Mouse (Mus musculus): ENCODE data around the gene Hnrnpa1.
"Not testable (repeated sequence)": the region's sequence is repeated elsewhere in the genome, so short reads cannot be mapped to it uniquely, and the experiment has no call there.

Hnrnpa1 gene

GRCm38 (mm10) chr15:103241071-103242018, 1.1 kb downstream of the Hnrnpa1 start:
- DNase-seq (ENCODE audit: low read depth, low spot score): not testable (repeated sequence)

- no peak for DNase-seq (ENCODE audit: low read depth, low spot score)
Observed at GRCm38 (mm10) chr15:103242885-103243284, 2.7 kb downstream of the Hnrnpa1 start.

GRCm38 (mm10) chr15:103245616-103246015, 5.4 kb downstream of the Hnrnpa1 start:
- no peak for DNase-seq (ENCODE audit: low read depth, low spot score)

GRCm38 (mm10) chr15:103247078-103247781, 7.0 kb downstream of the Hnrnpa1 start:
- DNase-seq (ENCODE audit: low read depth, low spot score): no peak

- DNase-seq (ENCODE audit: low read depth, low spot score): no peak
Observed at GRCm38 (mm10) chr15:103247782-103248400, 7.7 kb downstream of the Hnrnpa1 start.

GRCm38 (mm10) chr15:103248401-103249313, 8.4 kb downstream of the Hnrnpa1 start:
- no peak for DNase-seq (ENCODE audit: low read depth, low spot score)

- DNase-seq (ENCODE audit: low read depth, low spot score): not testable (repeated sequence)
Observed at GRCm38 (mm10) chr15:103249511-103249910, 9.3 kb downstream of the Hnrnpa1 start.

GRCm38 (mm10) chr15:103250195-103250740, 10.0 kb downstream of the Hnrnpa1 start:
- peak; percentile 33 for DNase-seq (ENCODE audit: low read depth, low spot score)

- DNase-seq (ENCODE audit: low read depth, low spot score): no peak
Observed at GRCm38 (mm10) chr15:103251595-103251994, 11.4 kb downstream of the Hnrnpa1 start.

GRCm38 (mm10) chr15:103252660-103253059, 12.4 kb downstream of the Hnrnpa1 start:
- no peak for DNase-seq (ENCODE audit: low read depth, low spot score)

GRCm38 (mm10) chr15:103253352-103253751, 13.1 kb downstream of the Hnrnpa1 start:
- DNase-seq (ENCODE audit: low read depth, low spot score): no peak

- no peak for DNase-seq (ENCODE audit: low read depth, low spot score)
Observed at GRCm38 (mm10) chr15:103255169-103255568, 14.9 kb downstream of the Hnrnpa1 start.

GRCm38 (mm10) chr15:103256210-103256986, 16.2 kb downstream of the Hnrnpa1 start:
- no peak for DNase-seq (ENCODE audit: low read depth, low spot score)

GRCm38 (mm10) chr15:103257790-103258728, 17.8 kb downstream of the Hnrnpa1 start, which contains the start of gene Nfe2:
Gene Nfe2 (minus strand): TSS chr15:103258403.
- DNase-seq (ENCODE audit: low read depth, low spot score): no peak

GRCm38 (mm10) chr15:103259162-103259561, 18.9 kb downstream of the Hnrnpa1 start:
- no peak for DNase-seq (ENCODE audit: low read depth, low spot score)

GRCm38 (mm10) chr15:103259989-103260388, 19.8 kb downstream of the Hnrnpa1 start:
- no peak for DNase-seq (ENCODE audit: low read depth, low spot score)

- DNase-seq (ENCODE audit: low read depth, low spot score): no peak
Observed at GRCm38 (mm10) chr15:103264794-103265193, 24.6 kb downstream of the Hnrnpa1 start.

GRCm38 (mm10) chr15:103268903-103269302, 28.7 kb downstream of the Hnrnpa1 start:
- DNase-seq (ENCODE audit: low read depth, low spot score): no peak

All from retina, postnatal 7 days (tissue).